Mouse (Mus musculus): ENCODE measurements around the gene Gm16253.

- no peak for TF ChIP-seq CTCF (IDR thresholded peaks at IDR 0.05; ENCODE audit: control insufficient read depth, insufficient read depth, insufficient read length)
- no peak for TF ChIP-seq MAX (IDR thresholded peaks at IDR 0.05)
Measured at GRCm38 (mm10) chr3:96577566-96577965, 782 bp downstream of the Gm16253 start.
